Mouse (Mus musculus) kidney, postnatal 4 days (tissue): ENCODE measurements at regions not wholly inside any gene's neighbourhood (a gene's known extent, or its start where the extent isn't known, plus 50 kb on each side); places are given as distances from the start of the nearest gene placed in this dataset.

Experiments
- DNase-seq, 2 experiments: peaks; one replicate each; pipeline ENCODE4 v3.0.0; 2021; ENCODE audit warnings: mixed read lengths in 2 of 2

DNA sequence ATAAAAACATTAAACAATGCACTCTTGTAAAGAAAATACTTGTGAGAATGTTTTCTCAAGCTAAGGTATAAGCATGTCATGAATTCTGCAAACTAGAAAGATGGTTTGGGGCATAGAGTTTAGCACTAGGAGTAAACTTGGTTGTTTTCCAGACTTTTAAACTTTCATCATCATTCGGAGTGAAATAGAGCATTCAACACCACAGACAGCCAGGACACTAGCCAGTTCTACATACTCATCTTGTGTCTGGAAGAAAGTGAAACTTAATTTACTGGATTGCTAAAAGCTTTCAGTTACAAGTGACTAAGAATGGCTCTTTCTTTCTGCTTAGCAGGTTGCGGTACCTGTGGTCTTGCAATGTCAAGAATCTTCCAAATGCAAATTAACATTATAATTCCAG is 119.9 kb upstream of the Kcnip4 start:
- DNase-seq: no peak

DNA sequence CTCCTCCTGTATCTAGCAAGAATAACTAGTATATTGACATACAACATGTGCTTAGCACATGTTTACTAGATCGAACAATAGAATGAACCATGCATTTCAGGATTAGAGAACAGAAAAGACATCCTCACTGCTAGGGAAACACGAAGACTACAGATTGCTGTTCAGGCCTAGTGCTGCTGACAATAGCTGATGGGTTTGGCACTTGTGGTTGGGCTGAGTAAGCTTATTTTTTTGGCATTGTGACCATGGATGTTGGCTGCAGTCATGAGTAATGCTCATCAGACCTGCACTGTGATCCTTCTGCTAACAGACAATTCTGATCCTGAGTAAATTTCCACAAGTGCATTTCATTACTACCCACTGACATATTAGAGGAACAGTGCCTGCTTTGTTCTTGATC is 117.7 kb upstream of the Kcnip4 start:
- no peak for DNase-seq

DNA sequence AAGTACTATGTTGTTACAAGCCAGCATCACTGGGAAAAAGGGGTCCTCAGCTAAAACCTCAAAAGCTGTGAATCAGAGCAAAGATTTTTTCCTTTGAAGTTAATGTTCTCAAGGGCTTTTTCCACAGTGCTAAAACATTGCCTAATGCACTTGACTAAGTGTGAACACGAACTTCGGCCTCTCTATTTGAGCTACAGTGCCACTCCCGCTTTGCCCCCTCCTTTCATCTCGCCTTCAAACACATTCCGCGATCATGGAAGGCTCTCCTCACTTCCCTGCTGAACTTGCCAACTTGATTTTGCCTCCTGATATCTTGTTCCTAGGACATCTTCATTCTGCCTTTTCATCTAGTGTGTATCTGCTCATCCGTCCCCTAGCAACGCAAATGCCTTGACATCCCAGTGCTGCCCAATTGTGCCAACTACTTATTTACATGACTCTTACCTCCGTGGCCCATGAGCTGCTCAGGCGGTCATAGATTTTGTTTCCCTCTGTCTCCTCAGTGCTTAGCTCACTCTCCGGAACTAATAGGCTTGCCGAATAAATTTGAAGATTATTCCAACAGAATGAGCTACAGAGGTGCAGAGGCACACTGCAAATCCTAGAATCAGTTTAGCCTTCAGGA is 116.6 kb upstream of the Kcnip4 start:
- DNase-seq: no peak

DNA sequence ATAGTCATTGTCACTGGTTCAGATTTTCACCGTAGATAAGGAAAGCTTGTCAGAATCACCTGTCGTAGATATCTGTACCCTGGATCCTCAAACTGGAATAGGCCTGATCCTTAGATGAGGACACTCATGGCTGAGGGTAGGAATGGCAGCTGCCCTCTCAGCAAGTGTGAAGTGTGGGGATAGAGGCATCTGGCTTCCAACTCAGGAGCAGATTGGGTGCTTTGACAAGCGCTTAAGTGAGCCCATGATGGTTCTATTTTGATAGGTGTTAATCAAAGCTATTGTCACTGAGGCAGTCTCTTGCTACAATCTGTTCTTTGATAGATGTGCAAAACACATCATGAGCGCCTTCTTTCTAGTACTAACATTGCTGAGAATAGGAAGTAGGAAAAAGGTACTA is 114.9 kb upstream of the Kcnip4 start:
- no peak for DNase-seq

DNA sequence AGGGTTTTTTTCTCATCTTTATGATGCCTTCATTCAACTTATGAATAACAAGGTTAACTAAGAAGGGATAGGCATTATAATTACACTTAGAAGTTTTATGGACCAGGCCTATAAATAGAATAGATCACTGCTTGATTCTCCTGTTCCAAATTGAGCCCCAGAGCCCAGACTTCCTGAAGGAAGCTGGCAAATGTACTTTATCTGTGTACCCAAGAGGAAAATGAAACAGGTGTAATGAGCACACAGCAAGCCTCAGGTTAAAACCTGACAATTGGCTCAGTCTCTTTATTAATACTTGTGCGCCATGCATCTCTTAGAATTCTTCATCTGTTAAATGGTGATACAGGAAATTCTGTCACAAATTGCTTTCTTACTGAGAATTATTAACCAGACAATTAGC is 95.4 kb upstream of the Kcnip4 start:
- DNase-seq: no peak

GRCm38 (mm10) chr5:49606761-49607160 is 82.1 kb upstream of the Kcnip4 start:
- no peak for DNase-seq

DNA sequence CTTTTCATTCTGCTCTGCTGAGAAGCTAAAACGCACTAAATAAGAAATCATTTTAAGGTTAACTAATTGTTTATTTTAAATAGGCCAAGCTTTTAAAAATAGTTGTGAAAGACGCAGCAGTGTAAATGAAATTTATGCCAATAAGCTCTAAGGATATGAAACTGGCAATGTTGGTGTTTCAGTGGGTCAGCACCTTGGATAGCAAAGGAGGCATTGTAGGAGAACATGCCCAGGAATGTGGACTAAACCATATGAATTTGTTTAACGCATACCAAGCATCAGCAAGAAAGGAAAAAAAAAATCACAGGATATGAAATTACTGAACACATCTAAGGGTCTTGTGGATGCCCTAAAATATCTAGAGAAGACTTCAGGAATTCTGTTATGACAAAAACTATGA is 56.1 kb upstream of the Kcnip4 start:
- no peak for DNase-seq

DNA sequence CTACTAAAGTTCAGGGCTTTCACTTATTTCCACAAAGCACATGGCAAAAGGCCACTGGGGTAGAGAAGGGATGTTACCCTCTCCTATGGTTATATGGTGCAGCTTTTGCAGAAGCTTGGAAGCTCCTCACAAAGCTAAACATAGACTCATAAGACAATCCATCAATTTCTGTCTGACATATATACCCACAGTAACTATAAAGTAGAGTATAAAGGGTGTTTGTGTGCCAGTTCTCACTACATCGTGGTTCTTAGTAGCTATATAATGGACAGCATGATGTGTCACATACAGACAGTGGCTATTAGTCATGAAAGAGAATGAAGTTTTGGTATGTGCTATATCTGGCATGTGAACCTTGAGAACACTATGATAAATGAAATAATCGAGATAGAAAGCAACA is 51.2 kb upstream of the Kcnip4 start:
- DNase-seq: no peak
